Mouse (Mus musculus) liver, postnatal 0 days (tissue): ENCODE measurements at regions not wholly inside any gene's neighbourhood (a gene's known extent, or its start where the extent isn't known, plus 50 kb on each side); places are given as distances from the start of the nearest gene placed in this dataset.

Experiments
- CTCF ChIP-seq: sonication (generic); IDR thresholded peaks from 2 replicates; pipeline ENCODE4 v1.5.1; 2016; ENCODE audit warnings: antibody characterized with exemption, low read depth
- EP300 ChIP-seq: IDR thresholded peaks from 2 replicates; pipeline ENCODE4 v1.6.1; 2016; ENCODE audit warnings: antibody characterized with exemption, low read depth, mild to moderate bottlenecking

DNA sequence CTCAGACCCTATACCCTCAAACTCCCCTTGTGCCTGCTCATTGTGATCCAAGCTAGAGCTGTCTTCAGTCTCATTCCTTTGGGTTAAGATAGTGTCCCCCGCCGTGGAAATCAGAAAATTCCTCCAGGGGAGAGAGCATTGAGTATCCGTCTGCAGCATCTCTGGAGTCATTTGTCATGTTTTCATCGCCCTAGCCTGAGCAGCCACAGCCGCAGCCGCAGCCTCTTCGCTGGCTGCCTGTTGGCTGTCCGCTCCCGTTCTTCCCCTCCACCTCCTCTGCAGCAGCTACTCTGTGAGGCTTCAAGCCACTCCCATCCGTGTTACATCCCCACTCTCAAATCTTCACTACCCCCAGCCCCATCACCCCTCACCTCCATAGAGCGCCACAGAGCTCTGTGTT is 255.1 kb downstream of the Clic5 start:
- TF ChIP-seq EP300 (no peak), CTCF (no peak)
